Mouse (Mus musculus): ENCODE measurements around the gene Fam217a. TPM values are rescaled to one million over a fixed set of nuclear protein-coding genes. Genes with fewer than 3 reads are reported as not detected.
"Not testable (repeated sequence)": the region's sequence is repeated elsewhere in the genome, so short reads cannot be mapped to it uniquely, and the experiment has no call there.

Gene Fam217a
- polyA plus RNA-seq, 1 experiment from 2014 or later, result 1.6 TPM

DNA sequence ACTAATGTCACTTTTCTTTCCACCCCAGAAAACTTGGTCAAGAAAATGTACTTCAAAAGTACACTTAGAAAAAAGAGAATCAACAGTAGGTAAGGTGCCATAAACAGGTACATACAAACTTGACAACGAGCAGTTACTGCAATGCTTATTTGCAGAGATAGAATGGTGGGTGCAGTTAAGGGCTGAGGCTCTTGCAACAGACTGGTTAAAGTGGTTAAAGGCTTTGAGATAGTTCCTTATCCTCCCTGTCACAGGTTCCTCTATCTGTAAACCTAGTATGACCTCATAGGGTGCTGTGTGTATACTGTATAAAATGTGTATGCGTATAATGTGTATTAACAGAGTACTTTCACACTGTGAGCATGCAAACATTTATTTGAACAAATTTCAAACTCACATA lies 27.3 kb upstream of the Fam217a start:
- not testable (repeated sequence) for H3K9ac ChIP-seq; H3K27ac ChIP-seq (ENCODE audit: poor library complexity, severe bottlenecking); H3K4me3 ChIP-seq; H3K27me3 ChIP-seq (replicated peaks); H3K36me3 ChIP-seq; H3K4me1 ChIP-seq (replicated peaks); ATAC-seq (ENCODE audit: insufficient number of reproducible peaks, low FRiP score); H3K9me3 ChIP-seq (replicated peaks); H3K4me2 ChIP-seq
- 80% methylated on average over 2 of the region's 2 CpGs for WGBS

DNA sequence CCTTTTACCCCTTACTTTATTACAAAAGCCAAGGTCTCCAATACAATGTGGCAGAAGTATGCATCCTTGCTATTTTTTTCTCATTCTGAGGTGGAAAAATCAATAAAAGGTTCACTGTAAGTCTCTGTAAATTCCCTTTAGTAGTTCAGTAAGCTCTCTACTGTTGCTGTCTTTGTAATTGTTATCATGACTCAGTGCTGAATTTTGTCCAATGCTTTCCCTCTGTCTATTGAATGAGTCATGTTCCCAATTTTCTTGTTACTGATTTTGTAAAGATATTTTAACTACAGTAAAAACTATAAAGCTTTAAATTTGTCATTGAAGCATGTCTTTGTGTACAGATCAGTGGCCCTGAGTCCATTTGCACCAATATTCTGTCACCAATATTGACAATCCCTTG lies 18.3 kb upstream of the Fam217a start:
- H3K4me2 ChIP-seq, result no peak overlapping the region
- ATAC-seq (ENCODE audit: insufficient number of reproducible peaks, low FRiP score), result no peak

DNA sequence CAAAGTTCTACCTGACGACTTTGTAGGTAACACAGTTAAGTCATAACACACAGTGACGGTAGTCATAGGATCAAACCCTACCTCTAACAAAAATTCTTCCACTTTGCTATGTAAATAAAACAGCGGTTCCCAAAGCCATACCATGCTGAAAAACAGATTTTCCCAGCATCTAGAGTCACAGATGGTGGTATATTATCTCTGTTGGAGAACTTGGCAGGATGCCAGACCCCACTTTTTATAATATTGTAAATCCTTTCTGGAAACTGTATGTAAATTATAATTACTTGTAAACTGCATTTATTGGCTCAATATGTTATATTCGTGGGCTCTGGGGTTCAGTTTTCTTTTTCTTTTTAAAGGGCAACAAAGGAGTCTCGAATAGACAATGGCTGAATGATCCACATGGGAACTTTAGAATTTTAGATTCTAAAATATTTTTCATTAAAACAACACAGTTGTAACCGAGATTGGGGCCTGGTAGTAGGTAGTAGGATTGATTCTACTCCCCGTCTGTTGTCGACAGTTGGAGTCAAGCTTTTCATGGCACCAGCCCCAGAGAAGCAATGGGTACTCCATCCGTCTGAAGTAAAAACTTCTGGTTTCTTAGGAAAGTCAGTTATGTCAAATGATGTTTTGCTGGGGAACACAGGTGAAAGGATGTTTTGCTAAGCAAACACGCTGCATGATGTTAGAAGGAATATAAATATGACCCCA lies 11.0 kb upstream of the Fam217a start:
- Histone ChIP-seq H3K4me3 (no peak overlapping the region), H3K9ac (no peak overlapping the region), H3K36me3 (no peaks in the 10 kb centered on the region), H3K4me2 (no peak overlapping the region), H3K4me1 (replicated peaks) (no peaks in the 10 kb centered on the region), H3K27ac (ENCODE audit: poor library complexity, severe bottlenecking) (no peak overlapping the region), H3K27me3 (replicated peaks) (0 out of 2 replicates have a peak, but pooled peaks cover 4% of the 10 kb centered on the region), H3K9me3 (replicated peaks) (no peaks in the 10 kb centered on the region; the same call in 1 of the 2 replicates)
- 74% methylated on average over 10 of the region's 10 CpGs for WGBS
- ATAC-seq (ENCODE audit: insufficient number of reproducible peaks, low FRiP score), result no peak

More for the DNA sequence above, 18.3 kb upstream of the Fam217a start:
- Histone ChIP-seq H3K27me3 (replicated peaks) (peaks cover 27% of the 10 kb centered on the region; the same call in 1 of the 2 replicates), H3K27ac (ENCODE audit: poor library complexity, severe bottlenecking) (no peak overlapping the region), H3K36me3 (no peaks in the 10 kb centered on the region), H3K9me3 (replicated peaks) (no peaks in the 10 kb centered on the region; the same call in 1 of the 2 replicates), H3K4me3 (no peak overlapping the region), H3K9ac (no peak overlapping the region), H3K4me1 (replicated peaks) (no peaks in the 10 kb centered on the region)

DNA sequence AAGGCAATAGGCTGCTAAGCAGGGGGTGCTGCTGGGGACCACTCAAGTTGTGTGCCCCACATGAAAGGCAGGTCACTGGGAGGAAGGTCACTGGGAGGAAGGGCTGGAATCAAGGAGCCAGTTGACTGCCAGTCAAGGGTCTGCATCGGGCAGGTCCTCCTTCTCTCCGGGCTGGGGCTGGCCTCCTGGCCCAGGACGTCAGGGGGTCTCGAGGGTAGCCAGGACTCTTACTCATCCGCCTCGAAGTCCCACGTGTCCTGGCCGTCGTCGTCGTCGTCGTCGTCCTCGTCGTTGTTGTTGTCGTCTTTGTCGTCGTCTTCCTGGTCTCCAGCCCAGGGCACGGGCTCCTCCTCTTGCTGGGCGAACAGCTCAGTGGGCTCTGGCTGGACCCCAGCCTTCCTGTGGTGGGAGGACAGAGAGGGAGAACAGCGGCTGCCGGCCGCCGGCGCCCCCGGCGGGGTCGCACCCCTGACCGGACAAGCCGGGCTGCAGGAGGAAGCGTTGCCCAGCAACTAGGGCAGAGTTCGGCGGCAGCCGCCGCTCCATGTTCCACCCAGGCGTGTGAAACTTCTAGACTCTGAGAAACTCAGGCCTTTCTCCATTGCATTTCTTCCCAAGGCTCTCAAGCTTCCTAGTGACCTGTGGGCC lies 7.5 kb downstream of the Fam217a start:
- Histone ChIP-seq H3K9ac (0 out of 2 replicates have a peak overlapping the region, but pooled peaks have one; percentile 44), H3K27me3 (replicated peaks) (no peaks in the 10 kb centered on the region), H3K36me3 (no peaks in the 10 kb centered on the region), H3K4me3 (peak overlapping the region; percentile 42), H3K9me3 (replicated peaks) (no peaks in the 10 kb centered on the region), H3K4me2 (peak overlapping the region; percentile 72), H3K27ac (ENCODE audit: poor library complexity, severe bottlenecking) (no peak overlapping the region), H3K4me1 (replicated peaks) (no peaks in the 10 kb centered on the region)
- WGBS, result 28% methylated on average over 37 of the region's 37 CpGs
- peak; percentile 69; the same call in 1 of the 2 replicates for ATAC-seq (ENCODE audit: insufficient number of reproducible peaks, low FRiP score)

DNA sequence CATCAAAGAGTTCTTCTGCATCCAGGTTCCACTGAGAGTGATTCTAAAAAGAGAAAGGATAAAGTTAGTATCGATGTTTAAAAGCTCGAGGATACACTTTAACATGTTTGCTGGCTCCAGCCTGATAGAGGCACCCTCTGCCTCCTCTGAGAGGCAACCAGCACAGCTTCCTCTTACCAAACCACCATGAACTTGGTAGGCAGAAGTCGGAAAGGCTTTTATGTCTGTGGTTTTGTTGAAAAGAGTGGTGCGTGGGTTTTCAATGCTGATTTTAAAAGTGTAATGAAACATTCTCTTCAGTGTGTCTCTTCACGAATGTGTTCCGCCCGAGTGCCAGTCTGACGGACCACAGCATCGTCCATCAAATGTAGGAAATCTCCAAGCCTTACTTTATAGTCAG lies 9.5 kb downstream of the Fam217a start:
- 83% methylated on average over 9 of the region's 9 CpGs for WGBS
- Histone ChIP-seq H3K27me3 (replicated peaks) (no peaks in the 10 kb centered on the region), H3K27ac (ENCODE audit: poor library complexity, severe bottlenecking) (no peak overlapping the region), H3K4me2 (no peak overlapping the region), H3K4me1 (replicated peaks) (no peaks in the 10 kb centered on the region), H3K9ac (no peak overlapping the region), H3K9me3 (replicated peaks) (no peaks in the 10 kb centered on the region), H3K4me3 (no peak overlapping the region), H3K36me3 (no peaks in the 10 kb centered on the region)
- ATAC-seq (ENCODE audit: insufficient number of reproducible peaks, low FRiP score), result no peak

DNA sequence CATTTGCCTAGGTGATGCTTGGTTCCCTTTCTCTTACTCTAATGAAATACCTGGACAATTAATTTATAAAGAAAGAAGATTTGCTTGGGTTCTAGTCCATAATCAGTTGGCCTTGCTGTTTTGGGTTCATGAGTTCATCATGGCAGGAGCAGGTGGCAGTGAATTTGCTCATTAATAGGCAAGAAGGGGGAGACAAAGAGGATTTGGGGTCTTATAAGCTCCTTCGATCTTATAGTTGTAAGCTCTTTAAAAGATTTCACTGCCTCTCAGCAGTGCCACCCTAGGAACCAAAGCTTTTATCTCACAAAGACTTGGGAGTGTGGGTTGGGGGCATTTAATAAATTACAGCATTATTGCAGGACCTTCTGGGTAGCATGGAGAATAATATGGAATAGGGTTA lies 31.2 kb downstream of the Fam217a start:
- no peaks in the 10 kb centered on the region for H3K9me3 ChIP-seq (replicated peaks)
- no peak overlapping the region for H3K4me3 ChIP-seq
- H3K9ac ChIP-seq, result no peak overlapping the region
- peaks cover 83% of the 10 kb centered on the region for H3K36me3 ChIP-seq
- no peak overlapping the region for H3K27ac ChIP-seq (ENCODE audit: poor library complexity, severe bottlenecking)
- H3K4me1 ChIP-seq (replicated peaks), result no peaks in the 10 kb centered on the region
- ATAC-seq (ENCODE audit: insufficient number of reproducible peaks, low FRiP score), result no peak
- WGBS, result 89% methylated on average over 1 of the region's 1 CpGs
- no peaks in the 10 kb centered on the region for H3K27me3 ChIP-seq (replicated peaks)
- no peak overlapping the region for H3K4me2 ChIP-seq

DNA sequence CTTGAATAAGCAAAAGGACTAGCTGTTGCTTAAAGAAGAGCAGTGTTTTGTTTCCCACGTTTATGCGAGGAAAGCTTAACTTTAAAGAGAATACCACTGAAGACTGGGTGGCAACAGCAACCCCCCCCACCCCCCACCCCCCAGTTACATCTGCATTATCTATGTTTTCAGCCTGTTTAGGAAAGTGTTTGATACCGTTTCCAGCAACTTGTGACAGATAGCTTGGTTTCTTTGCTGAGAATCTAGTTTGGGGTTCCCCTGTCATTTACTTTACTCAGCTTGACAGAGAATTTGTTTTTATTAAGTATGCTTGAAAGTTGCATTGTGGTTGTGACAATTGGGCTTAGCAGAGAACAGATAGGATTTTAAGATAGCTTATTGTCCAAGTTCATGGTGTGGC lies 47.6 kb downstream of the Fam217a start:
- H3K27ac ChIP-seq (ENCODE audit: poor library complexity, severe bottlenecking), result peak overlapping the region; percentile 100; the same call in 1 of the 2 replicates
- H3K4me2 ChIP-seq, result peak overlapping the region; percentile 91
- WGBS, result 5% methylated on average over 3 of the region's 3 CpGs
- peaks cover 22% of the 10 kb centered on the region for H3K4me1 ChIP-seq (replicated peaks)
- H3K27me3 ChIP-seq (replicated peaks), result no peaks in the 10 kb centered on the region
- H3K36me3 ChIP-seq, result peaks cover 5% of the 10 kb centered on the region; the same call in 1 of the 2 replicates
- H3K4me3 ChIP-seq, result peak overlapping the region; percentile 98
- no peaks in the 10 kb centered on the region for H3K9me3 ChIP-seq (replicated peaks)
- ATAC-seq (ENCODE audit: insufficient number of reproducible peaks, low FRiP score), result no peak
- peak overlapping the region; percentile 96 for H3K9ac ChIP-seq

DNA sequence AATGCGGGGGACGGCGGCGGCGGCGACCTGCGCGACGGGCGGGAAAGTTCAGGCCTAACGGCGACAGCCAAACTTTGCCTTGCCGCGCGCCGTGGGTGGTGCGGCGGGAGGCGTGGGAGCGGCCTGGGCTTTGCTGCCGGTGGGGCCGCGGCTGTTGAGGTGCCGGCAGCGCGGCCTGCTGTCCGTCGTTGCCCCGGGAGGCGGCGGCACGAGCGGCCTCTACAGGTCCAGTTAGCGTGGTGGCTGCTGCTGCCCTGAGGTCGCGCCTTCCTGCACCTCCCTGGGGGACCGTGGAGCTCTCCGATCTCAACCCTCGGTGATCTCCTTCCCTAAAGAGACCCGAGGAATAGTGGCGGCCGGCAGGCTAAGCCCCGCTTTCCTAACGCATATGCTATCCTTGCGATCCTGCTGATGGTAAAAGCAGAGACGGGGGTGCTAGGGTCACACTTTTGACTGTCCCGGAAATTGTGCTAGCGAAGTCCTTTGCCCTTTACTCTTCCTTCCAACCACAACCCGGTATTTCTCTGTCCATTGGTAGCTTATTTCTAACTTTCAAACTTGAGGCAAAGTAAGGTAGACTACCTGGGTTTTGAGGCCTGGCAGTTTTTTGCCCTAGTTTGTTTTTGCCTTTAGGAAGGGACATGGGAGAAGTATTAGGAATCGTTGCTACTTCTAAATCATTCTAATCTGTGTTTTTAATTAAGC lies 48.2 kb downstream of the Fam217a start:
- Histone ChIP-seq H3K27me3 (replicated peaks) (no peaks in the 10 kb centered on the region), H3K9ac (peak overlapping the region; percentile 96), H3K36me3 (peaks cover 5% of the 10 kb centered on the region; the same call in 1 of the 2 replicates), H3K4me3 (peak overlapping the region; percentile 98), H3K27ac (ENCODE audit: poor library complexity, severe bottlenecking) (peak overlapping the region; percentile 100), H3K4me2 (peak overlapping the region; percentile 91), H3K9me3 (replicated peaks) (no peaks in the 10 kb centered on the region), H3K4me1 (replicated peaks) (peaks cover 22% of the 10 kb centered on the region)
- under 1% methylated on average over 50 of the region's 50 CpGs for WGBS
- ATAC-seq (ENCODE audit: insufficient number of reproducible peaks, low FRiP score), result peak; percentile 74

DNA sequence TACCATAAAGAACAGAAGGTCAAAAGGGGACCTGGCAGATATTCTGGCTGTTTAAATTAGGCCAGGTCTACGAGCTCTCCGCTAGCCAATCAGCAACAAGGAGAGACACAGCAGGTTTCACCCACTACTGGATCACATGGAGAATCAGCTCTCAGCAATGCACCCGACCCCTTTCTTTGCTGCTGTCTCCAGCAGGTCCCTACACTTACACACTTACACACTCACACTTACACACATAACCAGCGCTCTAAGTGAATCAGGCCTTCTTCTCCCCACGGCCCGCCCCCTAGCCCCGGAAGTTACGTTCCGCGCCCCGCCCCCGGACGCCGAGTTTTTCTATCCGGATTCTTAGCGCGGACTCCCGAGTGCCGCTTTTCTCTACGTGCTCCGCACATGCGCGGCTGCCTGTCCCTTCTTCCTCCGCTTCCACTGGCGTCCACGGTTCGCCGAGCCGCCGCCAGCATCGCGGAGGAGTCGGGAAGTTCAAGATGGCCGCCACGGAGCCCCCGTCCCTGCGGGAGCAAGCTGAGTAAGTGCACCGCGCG lies 48.9 kb downstream of the Fam217a start, which contains the start of gene Prpf4b:
TSS of gene Prpf4b (plus strand) at position 137 of the 545 bp plus-strand sequence.
- H3K36me3 ChIP-seq, result peaks cover 5% of the 10 kb centered on the region; the same call in 1 of the 2 replicates
- H3K9me3 ChIP-seq (replicated peaks), result no peaks in the 10 kb centered on the region
- WGBS, result under 1% methylated on average over 40 of the region's 40 CpGs
- peak within 1 kb of the TSS; percentile 100 for H3K27ac ChIP-seq (ENCODE audit: poor library complexity, severe bottlenecking)
- H3K4me3 ChIP-seq, result peak within 1 kb of the TSS; percentile 98
- ATAC-seq (ENCODE audit: insufficient number of reproducible peaks, low FRiP score), result peak; percentile 87
- H3K9ac ChIP-seq, result peak within 1 kb of the TSS; percentile 96
- H3K4me2 ChIP-seq, result peak within 1 kb of the TSS; percentile 91
- H3K27me3 ChIP-seq (replicated peaks), result no peaks in the 10 kb centered on the region
- H3K4me1 ChIP-seq (replicated peaks), result peaks cover 22% of the 10 kb centered on the region

DNA sequence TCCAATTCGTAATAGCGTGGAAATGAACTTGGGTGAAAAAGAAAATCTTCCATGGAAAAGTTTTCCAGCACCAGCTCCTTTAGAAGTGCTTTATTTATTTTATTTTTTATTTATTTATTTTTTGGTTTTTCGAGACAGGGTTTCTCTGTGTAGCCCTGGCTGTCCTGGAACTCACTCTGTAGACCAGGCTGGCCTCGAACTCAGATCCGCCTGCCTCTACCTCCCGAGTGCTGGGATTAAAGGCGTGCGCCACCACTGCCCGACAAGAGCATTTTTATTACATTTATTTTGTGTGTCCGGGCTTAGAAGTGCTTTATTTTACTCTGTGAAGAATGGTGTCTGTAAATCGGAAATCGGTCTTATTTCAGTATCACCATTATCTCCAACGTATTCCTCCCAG lies 49.4 kb downstream of the Fam217a start:
- Histone ChIP-seq H3K9ac (peak overlapping the region; percentile 96), H3K27ac (ENCODE audit: poor library complexity, severe bottlenecking) (peak overlapping the region; percentile 100), H3K4me1 (replicated peaks) (peaks cover 22% of the 10 kb centered on the region), H3K4me2 (peak overlapping the region; percentile 91), H3K4me3 (peak overlapping the region; percentile 98)
- 17% methylated on average over 13 of the region's 13 CpGs for WGBS
- H3K36me3 ChIP-seq; H3K9me3 ChIP-seq (replicated peaks); ATAC-seq (ENCODE audit: insufficient number of reproducible peaks, low FRiP score); H3K27me3 ChIP-seq (replicated peaks): not testable (repeated sequence)

Measured in heart, embryonic 12.5 days (tissue).